Mouse (Mus musculus) Patski (cell line): Measurements from ENCODE around the gene Zwilch. TPM values are rescaled to one million over a fixed set of nuclear protein-coding genes. Genes with fewer than 3 reads are reported as not detected.
"Not testable (repeated sequence)": the region's sequence is repeated elsewhere in the genome, so short reads cannot be mapped to it uniquely, and the experiment has no call there.

Source experiments
- ATAC-seq: fragments of 100-300 bp; one replicate; pipeline ENCODE4 v1.8.0; 2021
- CTCF ChIA-PET: fragments of 350-600 bp; sonication (Branson Sonifier 250); formaldehyde crosslinking; loops from one replicate; lab custom pipeline; 2022; ENCODE audit warnings: inconsistent platforms; lab: Charles Lee
- POLR2A ChIA-PET: fragments of 350-600 bp; sonication (Branson Sonifier 250); formaldehyde crosslinking; loops from one replicate; lab custom pipeline; 2022; ENCODE audit warnings: antibody characterized with exemption, inconsistent platforms; lab: Charles Lee
- DNase-seq: peaks from one replicate; pipeline ENCODE4 v3.0.0-alpha.2; 2011; ENCODE audit warnings: low read depth, low spot score
- H3K27me3 ChIP-seq: fragments of 371-371 bp; one replicate; pipeline ENCODE4 v1.5.1; 2021
- CTCF ChIP-seq: fragments of 100-300 bp; IDR thresholded peaks from one replicate; pipeline ENCODE4 v1.5.1; 2021
- in situ Hi-C: fragments of 300-500 bp; cut with MboI; formaldehyde crosslinking; loops from 3 replicates; pipeline ENCODE4 v1.11.1; 2018; ENCODE audit warnings: low pct_unique_long_range_greater_than_20kb, mixed read lengths
- polyA plus RNA-seq: library from polyadenylated mRNA; unstranded; gene quantifications from one replicate; pipeline ENCODE4 v1.2.3, GENCODE M21; 2021

Gene Zwilch
- polyA plus RNA-seq, 1 experiment from 2014 or later = 35.4 TPM

- ATAC-seq = peak; percentile 47
- ChIA-PET POLR2A (interaction anchor here (1.0 to 1.3 kb wide), 2 partner anchors 16 to 46 kb away, joined by 3 to 4 read pairs; partner anchors contain the start of gene Map2k1), CTCF (interaction anchor here (1.0 to 2.9 kb wide), 5 partner anchors 10 to 825 kb away, joined by 3 to 13 read pairs (median 6); partner anchors contain the start of genes Map2k1 and Snapc5)
- in situ Hi-C loops = loop anchor here (10.0 kb wide), 1 partner anchor 407 kb away; no protein-coding TSS in a partner anchor
- peak; percentile 58 for DNase-seq
- no peaks in the 10 kb centered on the region for H3K27me3 ChIP-seq
- no peak for TF ChIP-seq CTCF
Observed at GRCm38 (mm10) chr9:64207509-64208084, 34.7 kb upstream of the Zwilch start.

GRCm38 (mm10) chr9:64202866-64203265 is 30.0 kb upstream of the Zwilch start:
- in situ Hi-C loops = loop anchor here (10.0 kb wide), 1 partner anchor 412 kb away; no protein-coding TSS in a partner anchor
- no peak for TF ChIP-seq CTCF
- no peaks in the 10 kb centered on the region for H3K27me3 ChIP-seq
- CTCF ChIA-PET = interaction anchor here (0.9 to 1.5 kb wide), 3 partner anchors 12 to 21 kb away, joined by 4 to 5 read pairs (median 4); no protein-coding TSS in a partner anchor
- DNase-seq (no peak), ATAC-seq (no peak)
- POLR2A ChIA-PET = interaction anchor here (1.6 kb wide), 1 partner anchor 14 kb away, joined by 4 read pairs; no protein-coding TSS in a partner anchor

- POLR2A ChIA-PET = interaction anchor here (1.6 kb wide), 1 partner anchor 14 kb away, joined by 4 read pairs; no protein-coding TSS in a partner anchor
- CTCF ChIA-PET = interaction anchor here (0.9 to 1.5 kb wide), 2 partner anchors 12 to 21 kb away, joined by 4 to 5 read pairs; no protein-coding TSS in a partner anchor
- no peaks in the 10 kb centered on the region for H3K27me3 ChIP-seq
- TF ChIP-seq CTCF = no peak
- no peak for DNase-seq
- ATAC-seq = peak; percentile 51
- in situ Hi-C loops = loop anchor here (10.0 kb wide), 1 partner anchor 412 kb away; no protein-coding TSS in a partner anchor
Observed at GRCm38 (mm10) chr9:64202331-64202730, 29.4 kb upstream of the Zwilch start.

- no peak for TF ChIP-seq CTCF
- DNase-seq (no peak), ATAC-seq (no peak)
- in situ Hi-C loops = loop anchor here (10.0 kb wide), 1 partner anchor 415 kb away; no protein-coding TSS in a partner anchor
- H3K27me3 ChIP-seq = no peaks in the 10 kb centered on the region
- POLR2A ChIA-PET = no interaction called here
- CTCF ChIA-PET = no interaction called here
Observed at GRCm38 (mm10) chr9:64199897-64200296, 27.0 kb upstream of the Zwilch start.

GRCm38 (mm10) chr9:64198763-64199418 is 26.0 kb upstream of the Zwilch start:
- in situ Hi-C loops, ATAC-seq: not testable (repeated sequence)

GRCm38 (mm10) chr9:64198068-64198762 is 25.3 kb upstream of the Zwilch start:
- DNase-seq (no peak), ATAC-seq (no peak)
- ChIA-PET POLR2A (interaction anchor here (0.7 to 1.7 kb wide), 2 partner anchors 55 to 63 kb away, joined by 3 to 4 read pairs; no protein-coding TSS in a partner anchor), CTCF (interaction anchor here (0.9 to 2.1 kb wide), 2 partner anchors 14 to 18 kb away, joined by 3 to 6 read pairs; no protein-coding TSS in a partner anchor)
- no peaks in the 10 kb centered on the region for H3K27me3 ChIP-seq
- TF ChIP-seq CTCF = no peak
- in situ Hi-C loops = no loop called here

More at GRCm38 (mm10) chr9:64198763-64199418, 26.0 kb upstream of the Zwilch start:
- POLR2A ChIA-PET = interaction anchor here (1.7 kb wide), 1 partner anchor 54 kb away, joined by 4 read pairs; no protein-coding TSS in a partner anchor
- H3K27me3 ChIP-seq, DNase-seq: not testable (repeated sequence)
- CTCF ChIA-PET = interaction anchor here (2.1 kb wide), 1 partner anchor 18 kb away, joined by 6 read pairs; no protein-coding TSS in a partner anchor

GRCm38 (mm10) chr9:64197524-64197923 is 24.6 kb upstream of the Zwilch start:
- ATAC-seq (no peak), DNase-seq (no peak)
- no peak for TF ChIP-seq CTCF
- in situ Hi-C loops = no loop called here
- H3K27me3 ChIP-seq = no peaks in the 10 kb centered on the region
- ChIA-PET POLR2A (interaction anchor here (0.7 to 1.7 kb wide), 2 partner anchors 55 to 64 kb away, joined by 3 to 4 read pairs; no protein-coding TSS in a partner anchor), CTCF (interaction anchor here (0.9 to 2.1 kb wide), 2 partner anchors 15 to 17 kb away, joined by 3 to 6 read pairs; no protein-coding TSS in a partner anchor)

GRCm38 (mm10) chr9:64195554-64195953 is 22.6 kb upstream of the Zwilch start:
- DNase-seq (no peak), ATAC-seq (no peak)
- POLR2A ChIA-PET = no interaction called here
- no peak for TF ChIP-seq CTCF
- CTCF ChIA-PET = no interaction called here
- in situ Hi-C loops = no loop called here
- H3K27me3 ChIP-seq = no peaks in the 10 kb centered on the region

- ChIA-PET POLR2A (no interaction called here), CTCF (no interaction called here)
- in situ Hi-C loops = no loop called here
- ATAC-seq (no peak), DNase-seq (no peak)
- no peak for TF ChIP-seq CTCF
- no peaks in the 10 kb centered on the region for H3K27me3 ChIP-seq
Observed at GRCm38 (mm10) chr9:64193879-64194278, 21.0 kb upstream of the Zwilch start.
